Mouse (Mus musculus): ENCODE results near the gene Col16a1.

DNA sequence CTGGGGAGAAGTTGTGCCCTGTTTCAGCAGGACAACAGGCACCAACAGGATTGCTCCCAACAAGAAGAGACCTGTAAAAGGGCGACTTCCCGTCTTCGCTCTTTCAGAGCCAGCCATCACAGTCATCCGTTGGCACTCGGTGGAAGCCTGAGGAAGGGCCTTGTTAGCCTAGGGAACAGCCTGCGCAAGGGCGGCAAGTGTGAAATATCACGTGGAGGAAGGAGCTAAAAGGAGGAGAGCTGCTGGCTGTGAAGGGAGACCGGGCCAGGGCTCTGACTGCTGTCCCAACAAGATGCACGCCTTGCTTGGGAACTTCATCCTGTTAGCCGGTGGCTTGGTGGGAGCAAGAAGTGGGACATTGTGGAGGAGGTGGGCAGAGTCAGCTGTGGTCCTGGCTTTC, 49.5 kb upstream of the Col16a1 start:
- TF ChIP-seq MAFK (IDR thresholded peaks at IDR 0.05; ENCODE audit: insufficient read depth, low read depth, low read length) = no peak
- TF ChIP-seq ZNF384 (IDR thresholded peaks at IDR 0.05; ENCODE audit: low read depth, low read length) = no peak
- TF ChIP-seq HCFC1 (IDR thresholded peaks at IDR 0.05; ENCODE audit: borderline replicate concordance, insufficient read depth, low read length) = no peak
- no peak for TF ChIP-seq CHD2 (IDR thresholded peaks at IDR 0.05; ENCODE audit: low read depth, low read length)
- no peak for TF ChIP-seq ZC3H11A (IDR thresholded peaks at IDR 0.05; ENCODE audit: borderline replicate concordance, low read depth, low read length)

All from ES-E14 (cell line).